Mouse (Mus musculus) left cerebral cortex, adult 11 months (tissue): ENCODE data around the gene Il17rc.

Source experiments
- DNase-seq: peaks from one replicate; pipeline ENCODE4 v3.0.0; 2022; ENCODE audit warnings: low spot score

Il17rc gene

GRCm38 (mm10) chr6:113499346-113499745 is 28.1 kb downstream of the Il17rc start:
- no peak for DNase-seq

- DNase-seq = peak; percentile 72
These were observed 30.3 kb downstream of the Il17rc start, which contains the start of gene Prrt3 for GRCm38 (mm10) chr6:113501388-113502084. Gene Prrt3 (minus strand): TSS chr6:113501931.

DNA sequence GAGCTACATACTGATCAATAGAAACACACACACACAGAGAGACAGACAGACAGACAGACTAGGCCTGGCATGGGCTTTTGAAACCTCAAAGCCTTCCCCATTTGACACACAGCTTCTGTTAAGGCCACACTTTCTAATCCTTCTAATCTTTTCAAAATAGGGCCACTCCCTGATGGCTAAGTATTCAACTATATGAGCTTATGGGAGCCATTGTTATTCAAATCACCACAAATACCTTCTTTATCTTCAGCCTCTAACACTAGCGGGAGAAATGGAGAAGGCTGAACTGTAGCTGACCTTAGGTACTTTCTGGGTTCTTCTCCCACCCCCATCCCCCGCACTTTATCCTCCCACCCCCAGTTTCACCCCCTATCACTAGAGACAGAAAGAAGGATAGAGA is 31.6 kb downstream of the Il17rc start:
- DNase-seq = no peak

DNA sequence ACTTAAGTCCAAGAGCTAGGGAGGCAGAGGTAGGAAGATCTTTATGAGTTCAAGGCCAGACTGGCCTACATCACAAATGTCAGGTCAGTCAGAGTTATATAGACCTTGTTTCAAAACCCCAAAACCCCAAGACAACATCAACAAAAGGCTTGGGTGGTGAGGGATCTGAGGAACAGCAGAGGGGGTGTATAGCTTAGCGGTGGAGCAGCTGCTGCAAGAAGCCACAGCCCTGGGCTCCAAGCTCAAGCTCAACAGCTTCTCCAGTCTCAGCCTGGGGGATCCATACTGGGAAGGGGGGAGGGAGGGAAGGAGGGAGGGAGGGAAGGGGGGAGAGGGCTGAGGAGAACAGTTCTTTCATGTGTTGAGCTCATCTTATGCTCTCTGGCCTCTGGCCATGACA is 34.5 kb downstream of the Il17rc start:
- no peak for DNase-seq

DNA sequence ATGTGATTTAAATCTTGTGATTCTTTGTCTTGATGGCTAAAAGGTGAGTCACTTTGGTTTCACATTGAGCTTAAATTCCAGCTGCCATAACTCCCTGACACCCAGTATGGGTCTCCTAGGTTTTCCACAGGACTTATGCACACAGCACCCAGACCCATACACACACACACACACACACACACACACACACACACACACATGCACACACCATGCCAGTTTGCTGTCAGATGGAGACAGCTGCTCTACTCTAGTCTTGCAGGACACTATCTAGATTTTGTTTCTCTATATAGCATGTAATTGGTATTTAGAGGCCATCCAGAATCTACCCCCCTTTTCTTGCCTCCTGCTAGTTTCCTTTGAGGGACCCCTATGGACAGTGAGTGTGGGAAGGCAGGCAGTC is 35.9 kb downstream of the Il17rc start:
- DNase-seq = no peak

DNA sequence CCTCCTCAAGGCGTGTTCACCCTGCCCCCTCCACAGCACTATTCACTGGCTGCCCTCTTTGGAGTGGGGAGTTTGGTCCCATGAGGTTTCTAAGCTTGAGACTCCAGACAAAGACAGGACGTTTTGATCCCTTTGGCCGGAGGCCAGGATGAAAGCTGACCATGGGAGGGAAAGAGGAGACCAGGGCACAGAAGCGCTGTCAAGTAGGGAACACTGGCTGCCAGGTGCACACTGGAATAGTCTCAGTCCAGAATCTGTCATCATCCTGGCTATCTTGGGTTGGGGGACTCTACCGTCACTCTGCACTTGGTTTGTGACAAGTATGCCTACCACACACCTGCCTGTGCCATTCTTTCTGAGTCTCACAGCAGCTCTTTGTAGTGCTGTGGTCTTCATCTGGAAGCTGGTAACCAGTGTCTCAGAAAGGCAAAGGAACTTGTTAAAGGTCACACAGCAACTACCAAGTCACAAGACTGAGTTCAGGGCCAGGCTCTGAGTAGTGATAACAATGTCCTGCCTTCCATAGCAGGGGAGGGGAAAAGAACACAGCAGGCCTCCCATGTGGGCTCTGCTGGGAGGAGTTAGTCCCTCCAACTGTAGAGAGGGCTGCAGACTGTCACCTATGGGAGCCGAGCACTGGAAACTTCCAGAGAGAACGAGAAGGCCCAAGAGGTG is 37.2 kb downstream of the Il17rc start:
- DNase-seq = no peak

- no peak for DNase-seq
These were observed 37.7 kb downstream of the Il17rc start for GRCm38 (mm10) chr6:113508947-113509280.

DNA sequence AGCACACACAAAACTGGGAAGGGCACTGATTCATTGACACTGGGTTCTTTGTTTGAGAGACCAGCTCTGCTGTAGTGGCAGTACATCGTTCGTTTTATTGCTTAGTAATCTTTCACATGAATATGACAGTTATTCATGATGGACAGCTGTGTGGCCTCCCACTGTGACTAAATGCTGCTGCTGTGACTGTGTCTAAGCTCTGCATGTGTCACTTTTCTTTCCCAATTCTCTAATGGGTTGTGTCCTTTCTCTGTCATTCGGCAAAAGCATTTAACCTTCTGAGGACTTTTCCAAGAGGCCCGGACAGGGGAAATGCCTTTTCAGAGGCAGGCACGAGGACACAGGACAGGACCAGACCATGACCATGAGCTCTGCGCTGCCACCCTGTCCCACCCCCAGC is 42.7 kb downstream of the Il17rc start:
- no peak for DNase-seq

GRCm38 (mm10) chr6:113514600-113514999 is 43.4 kb downstream of the Il17rc start:
- no peak for DNase-seq

DNA sequence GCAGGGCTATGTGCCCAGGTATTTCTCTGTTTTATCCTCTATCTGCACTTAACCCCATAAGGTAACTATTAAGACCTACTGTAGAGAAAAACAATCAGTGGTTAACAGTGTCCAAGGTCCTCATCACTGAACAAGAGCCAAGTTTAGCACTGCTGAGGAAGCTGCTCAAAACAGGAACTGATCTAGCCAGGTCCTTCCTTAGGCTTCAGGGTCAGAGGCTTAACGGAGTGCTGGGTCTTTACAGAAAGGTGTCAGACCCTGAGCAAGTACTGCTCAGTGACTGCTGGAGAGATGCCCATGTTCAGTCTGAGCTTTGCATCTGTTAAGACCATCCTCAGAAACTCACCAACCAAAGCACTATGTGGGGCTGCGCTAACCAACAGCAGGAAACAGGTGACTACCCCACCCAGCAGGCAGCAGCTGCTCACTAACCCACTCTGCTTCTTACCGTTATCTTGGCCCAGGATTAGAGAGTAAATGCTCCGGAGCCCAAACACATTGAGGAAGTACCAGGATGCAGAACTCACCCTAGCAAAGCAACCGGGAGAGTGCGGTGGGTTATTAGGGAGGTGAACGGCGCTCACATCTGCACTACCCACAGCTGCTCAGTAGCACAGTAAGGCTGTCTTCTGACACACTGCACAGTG is 46.3 kb downstream of the Il17rc start:
- DNase-seq = no peak

GRCm38 (mm10) chr6:113522310-113522709 is 51.1 kb downstream of the Il17rc start:
- no peak for DNase-seq

GRCm38 (mm10) chr6:113523420-113523819 is 52.2 kb downstream of the Il17rc start:
- no peak for DNase-seq

DNA sequence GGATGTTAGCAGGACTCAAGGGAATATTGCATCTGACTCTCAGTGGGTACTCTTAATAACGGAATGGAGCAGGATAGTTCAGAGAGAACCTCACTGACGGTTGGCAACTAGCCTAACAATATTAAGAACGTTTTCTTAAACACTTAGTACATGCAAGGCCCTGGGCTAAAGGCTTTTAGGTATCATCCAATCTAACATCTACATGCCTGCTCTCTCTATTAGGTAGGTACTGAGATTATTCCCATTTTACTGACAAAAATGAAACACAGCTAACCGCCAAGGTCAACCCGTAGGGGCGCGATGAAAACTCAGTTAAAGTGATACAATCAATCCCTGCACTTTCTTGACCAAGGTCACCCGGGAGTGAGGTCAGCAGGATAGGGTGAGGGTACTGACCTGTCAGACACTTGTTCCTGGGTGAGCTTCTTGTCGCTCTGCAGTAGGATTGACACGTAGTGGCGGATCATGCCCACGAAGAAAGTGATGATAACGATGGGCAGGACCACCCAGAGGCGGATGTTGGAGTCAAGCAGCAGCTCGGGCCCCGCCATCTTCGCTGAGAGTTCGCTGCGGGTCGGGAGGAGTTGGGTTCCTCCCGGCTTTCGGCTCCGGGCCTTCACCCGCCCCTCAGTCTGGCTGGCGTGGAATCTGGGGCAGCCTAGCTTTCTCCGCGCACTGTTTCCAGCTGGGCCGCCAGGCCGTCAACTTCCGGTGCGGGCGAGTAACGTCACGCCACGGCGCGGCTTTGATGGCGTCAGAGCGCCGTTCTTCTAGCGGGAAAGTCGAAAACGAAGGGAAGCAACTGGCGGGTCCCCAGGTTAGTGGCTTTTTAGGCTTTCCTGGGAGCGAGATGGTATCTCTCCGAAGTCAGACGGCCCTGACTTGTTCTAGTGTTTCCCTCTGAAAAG is 60.0 kb downstream of the Il17rc start, which contains the start of the genes Emc3 and Fancd2:
Gene Emc3, minus strand, starts transcription at position 721 of the 908 bp plus-strand sequence.
Gene Fancd2, plus strand, starts transcription at position 751 of the 908 bp plus-strand sequence.
- DNase-seq = peak; percentile 79

DNA sequence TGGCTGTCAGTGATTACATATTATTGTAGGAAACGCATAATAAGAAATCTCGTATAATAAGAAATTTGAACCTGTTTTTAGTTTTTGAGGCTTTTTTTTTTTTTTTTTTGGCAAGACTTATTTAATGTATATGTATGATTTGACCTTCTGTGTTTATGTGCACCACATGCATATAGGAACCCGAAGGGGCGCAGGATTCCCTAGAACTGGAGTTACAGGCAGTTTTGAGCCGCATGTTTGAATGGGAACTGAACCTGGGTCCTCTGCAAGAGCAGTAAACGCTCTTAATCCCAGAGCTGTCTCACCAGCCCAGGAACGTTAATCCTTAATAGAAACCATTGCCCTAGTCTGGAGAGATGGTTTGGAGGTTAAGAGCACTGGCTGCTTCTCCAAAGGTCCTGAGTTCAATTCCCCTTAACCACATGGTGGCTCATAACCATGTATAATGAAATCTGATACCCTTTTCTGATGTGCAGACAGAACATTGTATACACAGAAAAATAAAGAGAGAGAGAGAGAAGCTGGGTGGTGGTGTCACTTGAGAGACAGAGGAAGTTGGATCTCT is 60.7 kb downstream of the Il17rc start:
- DNase-seq = no peak
